Mouse (Mus musculus) forebrain, embryonic 16.5 days (tissue): ENCODE measurements at regions not wholly inside any gene's neighbourhood (a gene's known extent, or its start where the extent isn't known, plus 50 kb on each side); places are given as distances from the start of the nearest gene placed in this dataset.

Experiments used
- ATAC-seq: fragments of 200-750 bp; cut with Nextera tagmentation; 2 replicates; pipeline ENCODE4 v1.8.0; 2017; ENCODE audit warnings: mild to moderate bottlenecking, moderate library complexity
- H3K27ac ChIP-seq: fragments of 300-500 bp; sonication (generic); 2 replicates; pipeline ENCODE4 v1.5.1; 2014; ENCODE audit warnings: low read length, control low read depth
- H3K27me3 ChIP-seq: fragments of 300-500 bp; sonication (generic); replicated peaks from 2 replicates; pipeline ENCODE4 v1.6.1; 2014; ENCODE audit warnings: low read length; ENCODE audit not compliant: control insufficient read depth, insufficient read depth
- H3K36me3 ChIP-seq: fragments of 300-500 bp; sonication (generic); 2 replicates; pipeline ENCODE4 v1.6.1; 2014; ENCODE audit not compliant: control insufficient read depth, insufficient read depth
- H3K4me1 ChIP-seq: fragments of 300-500 bp; sonication (generic); replicated peaks from 2 replicates; pipeline ENCODE4 v1.6.1; 2014; ENCODE audit warnings: low read length; ENCODE audit not compliant: control insufficient read depth, insufficient read depth
- H3K4me2 ChIP-seq: fragments of 300-500 bp; sonication (generic); 2 replicates; pipeline ENCODE4 v1.6.1; 2014; ENCODE audit warnings: mild to moderate bottlenecking, low read length, control low read depth
- H3K4me3 ChIP-seq: fragments of 300-500 bp; sonication (generic); replicated peaks from 2 replicates; pipeline ENCODE4 v1.5.1; 2014; ENCODE audit warnings: mild to moderate bottlenecking, low read length, control low read depth
- H3K9ac ChIP-seq: fragments of 300-500 bp; sonication (generic); replicated peaks from 2 replicates; pipeline ENCODE4 v1.6.1; 2014; ENCODE audit warnings: low read depth, low read length, control low read depth
- H3K9me3 ChIP-seq: fragments of 300-500 bp; sonication (generic); 2 replicates; pipeline ENCODE4 v1.6.1; 2016; ENCODE audit warnings: low read length; ENCODE audit not compliant: control insufficient read depth
- WGBS: fragments of 180-500 bp; shearing (Covaris S2); extraction: QIAGEN DNeasy Blood & Tissue Kit; methylation state at CpG from one replicate; pipeline ENCODE4 v1.1.7; 2014; 5-methylcytosine and 5-hydroxymethylcytosine counted together

- Histone ChIP-seq H3K4me2 (no peak overlapping the region), H3K4me1 (peaks cover 4% of the 10 kb centered on the region; the same call in 1 of the 2 replicates), H3K9me3 (no peaks in the 10 kb centered on the region), H3K36me3 (no peaks in the 10 kb centered on the region), H3K9ac (no peak overlapping the region), H3K4me3 (no peak overlapping the region), H3K27me3 (no peaks in the 10 kb centered on the region), H3K27ac (peak overlapping the region; percentile 56; the same call in 1 of the 2 replicates)
- WGBS: 57% methylated on average over 8 of the region's 8 CpGs
- ATAC-seq: peak; percentile 95
Observed at GRCm38 (mm10) chr6:13523463-13524202, 84.3 kb downstream of the Tmem168 start.

DNA sequence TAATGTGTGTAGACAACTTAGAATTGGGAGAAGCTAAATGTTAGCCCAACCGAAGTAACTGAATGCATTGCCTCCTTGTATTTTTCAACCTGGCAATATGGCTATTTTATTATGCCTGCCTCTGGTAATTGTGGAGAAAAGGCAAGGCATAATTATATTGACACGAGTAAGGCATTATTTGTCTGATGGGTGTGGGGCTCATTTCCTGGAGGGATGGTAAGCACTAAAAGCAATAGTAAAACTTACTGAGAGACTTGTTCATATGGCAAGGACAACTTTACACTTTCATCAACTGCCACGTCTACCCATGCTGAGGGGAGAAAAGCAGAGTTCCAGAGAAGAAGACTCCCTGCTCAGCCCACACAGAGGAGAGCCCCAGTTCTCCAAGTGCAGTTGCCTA lies 93.8 kb downstream of the Tmem168 start:
- ATAC-seq: no peak
- H3K4me1 ChIP-seq: no peaks in the 10 kb centered on the region
- no peak overlapping the region for H3K27ac ChIP-seq
- 79% methylated on average over 3 of the region's 3 CpGs for WGBS
- no peak overlapping the region for H3K9ac ChIP-seq
- H3K27me3 ChIP-seq: no peaks in the 10 kb centered on the region
- no peaks in the 10 kb centered on the region for H3K36me3 ChIP-seq
- H3K9me3 ChIP-seq: no peaks in the 10 kb centered on the region
- no peak overlapping the region for H3K4me3 ChIP-seq
- H3K4me2 ChIP-seq: no peak overlapping the region

DNA sequence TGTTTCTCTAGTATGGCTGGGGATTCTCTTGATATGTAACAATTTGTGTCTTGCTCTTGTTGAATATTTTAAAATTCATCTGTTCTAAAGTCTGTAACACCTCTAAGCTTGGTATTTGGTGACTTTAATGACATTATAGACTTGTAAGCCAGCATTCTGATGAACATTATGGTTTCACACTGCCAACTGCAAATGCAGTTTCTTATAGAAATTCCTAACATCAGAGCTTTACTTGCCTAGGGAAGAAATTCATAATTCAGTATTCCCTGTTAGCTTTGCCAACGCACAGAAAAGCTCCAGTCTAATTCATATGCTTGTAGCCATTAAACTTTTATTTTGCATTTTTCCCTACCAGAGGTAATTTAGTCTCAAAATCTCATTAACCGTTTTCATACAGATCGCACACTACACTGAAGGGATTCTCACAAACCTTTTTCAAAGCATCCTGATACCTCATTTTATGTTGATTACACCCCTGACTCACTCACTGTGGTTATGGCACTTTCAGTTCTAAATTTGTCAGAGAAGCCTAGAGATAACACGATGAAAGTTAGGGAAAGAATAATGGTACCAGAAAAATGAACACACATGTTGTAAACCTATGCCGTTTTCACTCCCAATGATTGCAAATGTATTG lies 131.3 kb downstream of the Tmem168 start:
- H3K9ac ChIP-seq: no peak overlapping the region
- no peak overlapping the region for H3K27ac ChIP-seq
- no peak overlapping the region for H3K4me2 ChIP-seq
- H3K4me1 ChIP-seq: no peaks in the 10 kb centered on the region
- ATAC-seq: no peak
- no peaks in the 10 kb centered on the region for H3K27me3 ChIP-seq
- no peak overlapping the region for H3K4me3 ChIP-seq
- no peaks in the 10 kb centered on the region for H3K9me3 ChIP-seq
- no peaks in the 10 kb centered on the region for H3K36me3 ChIP-seq
- 87% methylated on average over 5 of the region's 5 CpGs for WGBS

DNA sequence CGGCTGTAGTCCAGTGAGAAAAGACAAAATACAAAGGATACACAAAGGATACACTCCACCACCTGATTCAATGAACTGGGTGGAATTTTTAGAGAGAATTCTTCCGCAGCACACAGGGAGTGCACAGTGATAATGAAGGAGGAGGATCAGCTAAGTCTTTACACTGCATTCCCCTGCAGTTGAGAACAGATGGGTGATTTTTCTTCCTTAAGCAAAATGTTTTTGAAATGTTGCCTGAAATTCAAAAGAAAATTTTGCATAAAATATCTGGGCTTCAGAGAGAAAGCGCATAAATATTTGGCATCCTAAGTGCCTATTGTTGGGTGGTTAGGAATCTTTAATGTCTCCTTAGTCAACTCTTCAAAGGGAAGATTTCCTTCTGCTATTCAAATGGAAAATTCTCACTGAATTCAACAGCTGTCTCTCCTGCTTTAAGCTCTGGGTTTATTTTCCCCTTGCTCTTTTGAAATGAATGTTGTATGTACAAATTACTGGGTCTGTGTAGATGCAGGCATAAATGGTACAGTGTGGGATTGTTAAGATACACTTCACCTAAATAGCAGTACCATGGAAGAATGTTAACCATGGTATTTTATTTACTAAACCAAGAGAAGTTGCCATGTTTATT lies 158.6 kb downstream of the Tmem168 start:
- peak overlapping the region; percentile 65 for H3K27ac ChIP-seq
- H3K36me3 ChIP-seq: no peaks in the 10 kb centered on the region
- no peaks in the 10 kb centered on the region for H3K27me3 ChIP-seq
- no peak overlapping the region for H3K9ac ChIP-seq
- H3K4me2 ChIP-seq: no peak overlapping the region
- H3K4me1 ChIP-seq: no peaks in the 10 kb centered on the region
- H3K4me3 ChIP-seq: no peak overlapping the region
- H3K9me3 ChIP-seq: no peaks in the 10 kb centered on the region
- WGBS: 58% methylated on average over 3 of the region's 3 CpGs
- ATAC-seq: peak; percentile 85

DNA sequence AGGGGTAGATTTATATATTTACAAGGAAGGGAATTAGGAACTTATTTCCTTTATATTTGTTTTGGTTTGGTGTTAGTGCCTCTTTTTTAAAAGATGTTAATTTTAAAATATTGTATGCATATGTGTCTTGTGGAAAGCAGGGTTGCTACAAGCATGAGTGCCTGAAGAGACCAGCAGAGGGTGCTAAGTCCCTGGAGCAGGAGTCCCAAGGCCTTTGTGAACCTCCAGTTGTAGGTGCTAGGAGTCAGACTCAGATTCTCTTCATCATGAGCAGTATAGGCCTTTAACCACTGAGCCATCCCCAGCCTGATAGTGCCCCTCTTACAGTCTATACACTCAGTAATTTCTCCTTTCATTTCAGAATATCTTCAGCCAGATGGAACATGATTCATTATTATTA lies 189.0 kb upstream of the Vwde start:
- no peaks in the 10 kb centered on the region for H3K27me3 ChIP-seq
- no peaks in the 10 kb centered on the region for H3K4me1 ChIP-seq
- no peak overlapping the region for H3K9ac ChIP-seq
- no peak overlapping the region for H3K27ac ChIP-seq
- no peak overlapping the region for H3K4me2 ChIP-seq
- H3K4me3 ChIP-seq: no peak overlapping the region
- no peaks in the 10 kb centered on the region for H3K36me3 ChIP-seq
- no peak for ATAC-seq
- no peaks in the 10 kb centered on the region for H3K9me3 ChIP-seq

GRCm38 (mm10) chr6:13413092-13413491 lies 188.3 kb upstream of the Vwde start:
- H3K4me3 ChIP-seq: no peak overlapping the region
- WGBS: 93% methylated on average over 3 of the region's 3 CpGs
- H3K9ac ChIP-seq: no peak overlapping the region
- H3K4me2 ChIP-seq: no peak overlapping the region
- H3K36me3 ChIP-seq: no peaks in the 10 kb centered on the region
- no peak for ATAC-seq
- no peaks in the 10 kb centered on the region for H3K4me1 ChIP-seq
- no peaks in the 10 kb centered on the region for H3K27me3 ChIP-seq
- H3K27ac ChIP-seq: no peak overlapping the region
- no peaks in the 10 kb centered on the region for H3K9me3 ChIP-seq

GRCm38 (mm10) chr6:13384469-13384868 lies 159.7 kb upstream of the Vwde start:
- Histone ChIP-seq H3K4me1 (no peaks in the 10 kb centered on the region), H3K27ac (no peak overlapping the region), H3K27me3 (no peaks in the 10 kb centered on the region), H3K9me3 (0 out of 2 replicates have a peak, but pooled peaks cover 2% of the 10 kb centered on the region), H3K9ac (no peak overlapping the region), H3K36me3 (no peaks in the 10 kb centered on the region), H3K4me3 (no peak overlapping the region), H3K4me2 (no peak overlapping the region)
- ATAC-seq: no peak
- WGBS: 96% methylated on average over 1 of the region's 1 CpGs

DNA sequence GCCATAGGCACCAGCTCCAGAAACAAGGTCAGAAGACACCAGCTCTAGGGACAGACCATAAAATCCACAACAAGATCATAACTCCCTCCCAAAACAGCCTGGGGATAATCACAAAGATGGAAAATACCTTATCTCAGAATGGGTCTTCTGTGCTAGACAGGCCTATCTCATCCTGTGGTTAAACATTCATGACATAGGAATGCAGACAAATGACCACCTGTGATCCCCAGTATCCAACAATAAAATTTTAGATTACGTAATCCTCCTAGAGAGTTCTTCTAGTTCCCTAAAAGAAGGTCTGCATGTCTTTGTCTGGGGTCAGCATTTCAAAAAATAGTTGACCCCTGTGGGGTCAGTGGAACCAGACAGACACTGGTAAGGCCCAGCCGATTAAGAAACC lies 158.4 kb upstream of the Vwde start:
- Histone ChIP-seq H3K36me3 (no peaks in the 10 kb centered on the region), H3K27me3 (no peaks in the 10 kb centered on the region), H3K9me3 (0 out of 2 replicates have a peak, but pooled peaks cover 2% of the 10 kb centered on the region), H3K27ac (no peak overlapping the region), H3K4me2 (no peak overlapping the region), H3K4me1 (no peaks in the 10 kb centered on the region), H3K9ac (no peak overlapping the region), H3K4me3 (no peak overlapping the region)
- 88% methylated on average over 2 of the region's 2 CpGs for WGBS
- ATAC-seq: no peak

GRCm38 (mm10) chr6:13380819-13381218 lies 156.1 kb upstream of the Vwde start:
- H3K27me3 ChIP-seq: no peaks in the 10 kb centered on the region
- H3K4me2 ChIP-seq: no peak overlapping the region
- WGBS: 32% methylated on average over 3 of the region's 3 CpGs
- no peak for ATAC-seq
- H3K4me1 ChIP-seq: no peaks in the 10 kb centered on the region
- H3K36me3 ChIP-seq: no peaks in the 10 kb centered on the region
- H3K9ac ChIP-seq: no peak overlapping the region
- no peak overlapping the region for H3K4me3 ChIP-seq
- H3K27ac ChIP-seq: no peak overlapping the region
- no peaks in the 10 kb centered on the region for H3K9me3 ChIP-seq
